ENCODE assay signal across 2 mouse cellular contexts in genomic region chr13:42054138-42054537, GRCm38 (mm10).
TF ChIP-seq lines count a peak whose summit lies in the region.

No protein-coding gene starts in this region.

TF ChIP-seq in CH12.LX, 34 proteins besides CTCF, POLR2A, EP300 and RAD21 (continued from another document):
- TF ChIP-seq ETS1 (conservative IDR thresholded peaks at IDR 0.05; ENCODE audit: low read depth, low read length) (no peak), ELF1 (IDR thresholded peaks at IDR 0.05; ENCODE audit: low read depth, low read length) (no peak), JUND (conservative IDR thresholded peaks at IDR 0.05; ENCODE audit: low read depth, low read length) (no peak), KAT2A (IDR thresholded peaks at IDR 0.05; ENCODE audit: insufficient replicate concordance, low read length) (no peak), MEF2A (IDR thresholded peaks at IDR 0.05; ENCODE audit: borderline replicate concordance, low read depth, low read length) (no peak), IRF4 (IDR thresholded peaks at IDR 0.05; ENCODE audit: low read depth, low read length) (no peak), POLR2AphosphoS2 (IDR thresholded peaks at IDR 0.05; ENCODE audit: low read depth, low read length) (no peak), SIN3A (IDR thresholded peaks at IDR 0.05; ENCODE audit: low read length) (no peak)

TF ChIP-seq in MEL, 35 proteins besides CTCF, POLR2A, EP300 and RAD21 (continued from another document):
- TF ChIP-seq MXI1 (IDR thresholded peaks at IDR 0.05; ENCODE audit: low read depth, low read length) (no peak), MEF2A (IDR thresholded peaks at IDR 0.05; ENCODE audit: extremely low read depth, insufficient replicate concordance, low read depth, low read length, poor library complexity, severe bottlenecking) (no peak), JUND (IDR thresholded peaks at IDR 0.05; ENCODE audit: low read depth, low read length) (no peak), NRF1 (IDR thresholded peaks at IDR 0.05; ENCODE audit: insufficient read depth, low read depth, low read length, poor library complexity, severe bottlenecking) (no peak), KAT2A (conservative IDR thresholded peaks at IDR 0.05; ENCODE audit: low read depth, low read length) (no peak), GATA1 (IDR thresholded peaks at IDR 0.05; ENCODE audit: low read depth, low read length) (peak; percentile 94), MYB (IDR thresholded peaks at IDR 0.05; ENCODE audit: low read depth, low read length) (peak; percentile 71; the same call in 1 of the 2 replicates), RCOR1 (IDR thresholded peaks at IDR 0.05; ENCODE audit: low read depth, low read length) (peak; percentile 91), TAL1 (IDR thresholded peaks at IDR 0.05; ENCODE audit: low read length) (peak; percentile 76), TBP (IDR thresholded peaks at IDR 0.05; ENCODE audit: low read depth, low read length) (0 out of 2 replicates have a peak, but pooled peaks have one; percentile 34), POLR2AphosphoS2 (IDR thresholded peaks at IDR 0.05; ENCODE audit: low read length) (no peak), CHD2 (IDR thresholded peaks at IDR 0.05; ENCODE audit: low read length) (no peak), SIN3A (IDR thresholded peaks at IDR 0.05; ENCODE audit: low read length) (peak; percentile 73), ZNF384 (IDR thresholded peaks at IDR 0.05; ENCODE audit: low read depth, low read length) (no peak), ZKSCAN1 (IDR thresholded peaks at IDR 0.05; ENCODE audit: low read depth, low read length) (no peak), SMC3 (IDR thresholded peaks at IDR 0.05; ENCODE audit: low read depth, low read length) (no peak), MAFK (IDR thresholded peaks at IDR 0.05; ENCODE audit: borderline replicate concordance, low read depth, low read length) (no peak), ELF1 (IDR thresholded peaks at IDR 0.05; ENCODE audit: low read depth, low read length) (peak; percentile 24; the same call in 1 of the 2 replicates), BHLHE40 (IDR thresholded peaks at IDR 0.05; ENCODE audit: borderline replicate concordance, low read depth, low read length) (peak; percentile 81), ETS1 (IDR thresholded peaks at IDR 0.05; ENCODE audit: low read depth, low read length) (peak; percentile 82; the same call in 1 of the 2 replicates), POLR2AphosphoS5 (IDR thresholded peaks at IDR 0.05; ENCODE audit: borderline replicate concordance, low read depth, low read length) (no peak), MAZ (IDR thresholded peaks at IDR 0.05; ENCODE audit: low read depth, low read length) (0 out of 2 replicates have a peak, but pooled peaks have one; percentile 35), USF1 (IDR thresholded peaks at IDR 0.05; ENCODE audit: low read depth, low read length) (no peak), CHD1 (IDR thresholded peaks at IDR 0.05; ENCODE audit: low read depth, low read length) (no peak), ZC3H11A (IDR thresholded peaks at IDR 0.05; ENCODE audit: low read depth, low read length) (no peak), MYC (IDR thresholded peaks at IDR 0.05; ENCODE audit: low read depth, low read length) (peak; percentile 36; the same call in 1 of the 2 replicates)
